Mouse (Mus musculus) T-cell, adult 66 days (primary cell): Measurements from ENCODE around the gene Tpst1. TPM values are rescaled to one million over a fixed set of nuclear protein-coding genes. Genes with fewer than 3 reads are reported as not detected.

ENCODE experiments used
- total RNA-seq, 2 experiments: library from RNA; stranded (reverse); gene quantifications; 3 replicates in 1 of 2; 4 replicates in 1 of 2; pipeline ENCODE4 v1.2.4; 2023

The Tpst1 gene
- total RNA-seq = 1 to 10 TPM; 3.7 TPM

GRCm38 (mm10) chr5:130073026-130073425 is at the start of gene Tpst1:
Tpst1 (plus strand) TSS chr5:130073326.

DNA sequence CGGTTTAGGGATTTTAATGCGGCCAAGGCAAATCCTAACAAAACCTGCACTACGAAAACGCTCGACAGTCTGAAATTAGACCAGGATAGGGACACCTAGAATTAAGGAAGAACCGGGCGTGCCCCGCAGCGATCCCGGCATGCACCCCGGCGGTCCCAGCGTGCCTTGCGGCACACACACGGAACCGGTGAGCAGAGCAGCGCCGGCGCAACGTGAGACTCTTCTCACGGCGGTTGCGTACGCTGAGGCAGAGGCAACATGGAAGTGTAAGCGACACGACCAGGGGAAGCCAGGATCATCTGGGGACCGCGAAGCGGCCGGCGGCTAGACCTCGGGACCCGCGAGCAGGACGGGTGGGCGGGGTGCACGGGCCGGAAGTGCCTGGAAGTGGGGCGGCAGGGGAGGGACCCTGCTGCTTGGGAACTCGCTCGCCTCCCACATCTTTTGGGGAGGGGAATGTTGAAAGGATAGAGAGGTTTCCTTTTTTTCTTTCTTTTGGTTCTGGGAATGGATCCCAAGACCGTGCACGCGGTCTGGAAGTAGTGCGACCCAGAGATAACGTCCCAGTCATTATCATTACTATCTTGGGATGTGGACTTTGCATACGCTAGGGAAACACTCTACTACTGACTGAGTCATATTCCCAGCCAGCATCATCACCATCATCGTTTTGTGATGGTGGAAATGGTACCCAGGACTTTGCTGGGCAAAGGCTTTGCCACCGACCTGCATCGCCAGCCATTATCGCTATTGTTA is 43.8 kb upstream of the Tpst1 start, which contains the start of the genes Asl and Crcp:
Asl (minus strand) TSS at position 106 of the 756 bp plus-strand sequence.
Crcp (plus strand) TSS at position 149 of the 756 bp plus-strand sequence.

GRCm38 (mm10) chr5:130144334-130145312 is 71.5 kb downstream of the Tpst1 start, which contains the start of gene Kctd7:
Kctd7 (plus strand) TSS chr5:130144861.

DNA sequence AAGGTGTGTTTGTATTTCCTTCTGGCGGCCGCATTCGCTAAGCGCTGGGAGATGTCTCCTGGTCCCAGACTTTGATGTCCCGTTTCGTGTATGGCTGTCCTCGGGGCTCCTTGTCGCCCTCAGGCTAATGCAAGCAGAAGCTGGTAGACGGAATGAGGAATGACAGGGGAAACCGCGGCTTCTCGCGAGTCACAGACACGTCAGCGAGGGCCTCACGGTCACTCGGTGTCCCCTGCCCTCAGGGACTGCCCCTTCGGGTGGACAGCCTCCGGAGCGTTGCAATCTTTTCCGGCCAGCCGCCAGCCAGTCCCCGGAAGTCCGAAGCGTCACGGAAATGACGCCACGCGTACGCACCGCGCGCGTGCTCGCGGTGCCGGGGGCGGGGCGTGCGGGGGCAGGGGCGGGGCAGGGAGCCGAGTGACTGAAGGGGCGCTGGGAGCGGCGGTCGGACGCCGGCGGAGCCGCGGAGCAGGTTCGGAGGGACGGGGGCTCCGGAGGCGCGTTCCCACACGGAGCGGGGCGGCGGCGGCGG is 98.4 kb downstream of the Tpst1 start, which contains the start of gene Rabgef1:
Rabgef1 (plus strand) TSS at position 376 of the 532 bp plus-strand sequence.

Other genes with a start within 250 kb of the Tpst1 start
- 10 to 100 TPM; 23.9 to 25.2 TPM for gene Sumf2, start 226.3 kb upstream of the Tpst1 start, total RNA-seq
- gene Chchd2, start 185.9 kb upstream of the Tpst1 start, total RNA-seq = 100 to 1,000 TPM; 153 to 181 TPM
- gene Zbed5, start 177.6 kb upstream of the Tpst1 start, total RNA-seq = 1 to 10 TPM; 1.1 to 2.0 TPM
- under 1 TPM; 0.39 to 0.76 TPM for gene Phkg1, start 174.8 kb upstream of the Tpst1 start, total RNA-seq
- under 1 TPM; 0.41 to 0.70 TPM for gene Nupr1l, start 164.8 kb upstream of the Tpst1 start, total RNA-seq
- 10 to 100 TPM; 10.3 to 13.7 TPM for gene Vkorc1l1, start 131.4 kb upstream of the Tpst1 start, total RNA-seq
- 10 to 100 TPM; 25.2 to 32.1 TPM for gene Gusb, start 70.3 kb upstream of the Tpst1 start, total RNA-seq
- 10 to 100 TPM; 22.5 to 32.0 TPM for gene Asl, start 44.1 kb upstream of the Tpst1 start, total RNA-seq
- gene Crcp, start 44.0 kb upstream of the Tpst1 start, total RNA-seq = 10 to 100 TPM; 25.8 to 28.9 TPM
- gene Kctd7, start 71.5 kb downstream of the Tpst1 start, total RNA-seq = 1 to 10 TPM; 2.4 to 3.9 TPM
- 10 to 100 TPM; 32.7 to 33.5 TPM for gene Rabgef1, start 98.5 kb downstream of the Tpst1 start, total RNA-seq
- 10 to 100 TPM; 48.2 to 80.5 TPM for gene Tmem248, start 143.8 kb downstream of the Tpst1 start, total RNA-seq
- 10 to 100 TPM; 93.5 to 95.2 TPM for gene Sbds, start 182.2 kb downstream of the Tpst1 start, total RNA-seq
- 10 to 100 TPM; 26.1 to 30.2 TPM for gene Tyw1, start 182.3 kb downstream of the Tpst1 start, total RNA-seq